Mouse (Mus musculus) cerebellum, postnatal 4 days (tissue): ENCODE results near the gene Cdc34.

Experiments used
- DNase-seq, 2 experiments: peaks; one replicate each; pipeline ENCODE4 v3.0.0; 2022; ENCODE audit warnings: low spot score in 2 of 2, mixed read lengths in 1 of 2

Cdc34 gene

GRCm38 (mm10) chr10:79716254-79716987 lies 34.4 kb downstream of the Cdc34 start, which contains the start of gene Hcn2:
Hcn2 (plus strand) TSS chr10:79716634.
- no peak for DNase-seq

GRCm38 (mm10) chr10:79716988-79717355 lies 35.0 kb downstream of the Cdc34 start:
- no peak for DNase-seq

GRCm38 (mm10) chr10:79717640-79718357 lies 35.8 kb downstream of the Cdc34 start:
- no peak for DNase-seq

GRCm38 (mm10) chr10:79721089-79721488 lies 39.1 kb downstream of the Cdc34 start:
- DNase-seq = no peak

GRCm38 (mm10) chr10:79723047-79723446 lies 41.1 kb downstream of the Cdc34 start:
- DNase-seq = no peak

- DNase-seq = no peak
These were observed 41.7 kb downstream of the Cdc34 start for GRCm38 (mm10) chr10:79723692-79724091.

GRCm38 (mm10) chr10:79726090-79726489 lies 44.1 kb downstream of the Cdc34 start:
- peak in 1 of 2 experiments; percentile 55 for DNase-seq

- no peak for DNase-seq
These were observed 46.6 kb downstream of the Cdc34 start for GRCm38 (mm10) chr10:79728323-79729249.

GRCm38 (mm10) chr10:79729357-79729965 lies 47.5 kb downstream of the Cdc34 start:
- peak in 1 of 2 experiments; percentile 50 for DNase-seq

- no peak for DNase-seq
These were observed 50.5 kb downstream of the Cdc34 start for GRCm38 (mm10) chr10:79732500-79732899.

GRCm38 (mm10) chr10:79733847-79734246 lies 51.9 kb downstream of the Cdc34 start:
- no peak for DNase-seq

GRCm38 (mm10) chr10:79735361-79735760 lies 53.4 kb downstream of the Cdc34 start:
- DNase-seq = no peak

GRCm38 (mm10) chr10:79736706-79737105 lies 54.7 kb downstream of the Cdc34 start:
- no peak for DNase-seq
